Mouse (Mus musculus): Measurements from ENCODE around the gene Agbl1. TPM values are rescaled to one million over a fixed set of nuclear protein-coding genes. Genes with fewer than 3 reads are reported as not detected.

Gene Agbl1
- polyA plus RNA-seq, 1 experiment, result 0.09 TPM

- Histone ChIP-seq H3K27ac (ENCODE audit: insufficient read depth, low read depth, low read length) (no peak overlapping the region), H3K36me3 (ENCODE audit: control insufficient read depth, insufficient read depth, low read length) (no peaks in the 10 kb centered on the region), H3K4me1 (ENCODE audit: control insufficient read depth, insufficient read depth, low read length) (no peaks in the 10 kb centered on the region), H3K27me3 (replicated peaks; ENCODE audit: control insufficient read depth, insufficient read depth, low read length) (no peaks in the 10 kb centered on the region), H3K4me3 (ENCODE audit: insufficient read depth, low read depth, low read length) (no peak overlapping the region)
- DNase-seq, result no peak
- 72% methylated on average over 2 of the region's 2 CpGs for WGBS
- TF ChIP-seq CTCF (conservative IDR thresholded peaks at IDR 0.05; ENCODE audit: insufficient read depth, insufficient read length, low read depth, low read length) (no peak), POLR2A (IDR thresholded peaks at IDR 0.05; ENCODE audit: low read depth, low read length) (no peak)
These were observed 692.0 kb downstream of the Agbl1 start for GRCm38 (mm10) chr7:76921671-76922070.

- Histone ChIP-seq H3K4me3 (ENCODE audit: insufficient read depth, low read depth, low read length) (no peak overlapping the region), H3K27ac (ENCODE audit: insufficient read depth, low read depth, low read length) (no peak overlapping the region), H3K27me3 (replicated peaks; ENCODE audit: control insufficient read depth, insufficient read depth, low read length) (no peaks in the 10 kb centered on the region), H3K4me1 (ENCODE audit: control insufficient read depth, insufficient read depth, low read length) (no peaks in the 10 kb centered on the region), H3K36me3 (ENCODE audit: control insufficient read depth, insufficient read depth, low read length) (no peaks in the 10 kb centered on the region)
- TF ChIP-seq POLR2A (IDR thresholded peaks at IDR 0.05; ENCODE audit: low read depth, low read length), result no peak
- TF ChIP-seq CTCF (conservative IDR thresholded peaks at IDR 0.05; ENCODE audit: insufficient read depth, insufficient read length, low read depth, low read length), result no peak
- no peak for DNase-seq
These were observed 705.5 kb downstream of the Agbl1 start for GRCm38 (mm10) chr7:76935219-76935618.

GRCm38 (mm10) chr7:76941531-76941930 is 711.8 kb downstream of the Agbl1 start:
- no peaks in the 10 kb centered on the region for H3K36me3 ChIP-seq (ENCODE audit: control insufficient read depth, insufficient read depth, low read length)
- no peak overlapping the region for H3K4me3 ChIP-seq (ENCODE audit: insufficient read depth, low read depth, low read length)
- H3K27me3 ChIP-seq (replicated peaks; ENCODE audit: control insufficient read depth, insufficient read depth, low read length), result no peaks in the 10 kb centered on the region
- peak; percentile 63 for DNase-seq
- no peak overlapping the region for H3K27ac ChIP-seq (ENCODE audit: insufficient read depth, low read depth, low read length)
- TF ChIP-seq POLR2A (IDR thresholded peaks at IDR 0.05; ENCODE audit: low read depth, low read length), result no peak
- peak; percentile 69 for TF ChIP-seq CTCF (conservative IDR thresholded peaks at IDR 0.05; ENCODE audit: insufficient read depth, insufficient read length, low read depth, low read length)
- H3K4me1 ChIP-seq (ENCODE audit: control insufficient read depth, insufficient read depth, low read length), result no peaks in the 10 kb centered on the region

- no peaks in the 10 kb centered on the region for H3K36me3 ChIP-seq (ENCODE audit: control insufficient read depth, insufficient read depth, low read length)
- TF ChIP-seq CTCF (conservative IDR thresholded peaks at IDR 0.05; ENCODE audit: insufficient read depth, insufficient read length, low read depth, low read length) (no peak), POLR2A (IDR thresholded peaks at IDR 0.05; ENCODE audit: low read depth, low read length) (no peak)
- no peaks in the 10 kb centered on the region for H3K27me3 ChIP-seq (replicated peaks; ENCODE audit: control insufficient read depth, insufficient read depth, low read length)
- no peaks in the 10 kb centered on the region for H3K4me1 ChIP-seq (ENCODE audit: control insufficient read depth, insufficient read depth, low read length)
- no peak overlapping the region for H3K27ac ChIP-seq (ENCODE audit: insufficient read depth, low read depth, low read length)
- no peak for DNase-seq
- H3K4me3 ChIP-seq (ENCODE audit: insufficient read depth, low read depth, low read length), result no peak overlapping the region
- WGBS, result 11% methylated on average over 3 of the region's 3 CpGs
These were observed 741.6 kb downstream of the Agbl1 start for GRCm38 (mm10) chr7:76971334-76971733.

- TF ChIP-seq POLR2A (IDR thresholded peaks at IDR 0.05; ENCODE audit: low read depth, low read length), result no peak
- Histone ChIP-seq H3K27ac (ENCODE audit: insufficient read depth, low read depth, low read length) (no peak overlapping the region), H3K4me3 (ENCODE audit: insufficient read depth, low read depth, low read length) (no peak overlapping the region), H3K36me3 (ENCODE audit: control insufficient read depth, insufficient read depth, low read length) (no peaks in the 10 kb centered on the region), H3K27me3 (replicated peaks; ENCODE audit: control insufficient read depth, insufficient read depth, low read length) (no peaks in the 10 kb centered on the region), H3K4me1 (ENCODE audit: control insufficient read depth, insufficient read depth, low read length) (no peaks in the 10 kb centered on the region)
- 90% methylated on average over 3 of the region's 3 CpGs for WGBS
- DNase-seq, result no peak
These were observed 779.9 kb downstream of the Agbl1 start for GRCm38 (mm10) chr7:77009571-77009970.

- no peak for DNase-seq
- Histone ChIP-seq H3K27me3 (replicated peaks; ENCODE audit: control insufficient read depth, insufficient read depth, low read length) (no peaks in the 10 kb centered on the region), H3K36me3 (ENCODE audit: control insufficient read depth, insufficient read depth, low read length) (no peaks in the 10 kb centered on the region), H3K4me3 (ENCODE audit: insufficient read depth, low read depth, low read length) (no peak overlapping the region), H3K27ac (ENCODE audit: insufficient read depth, low read depth, low read length) (no peak overlapping the region), H3K4me1 (ENCODE audit: control insufficient read depth, insufficient read depth, low read length) (no peaks in the 10 kb centered on the region)
- TF ChIP-seq POLR2A (IDR thresholded peaks at IDR 0.05; ENCODE audit: low read depth, low read length) (no peak), CTCF (conservative IDR thresholded peaks at IDR 0.05; ENCODE audit: insufficient read depth, insufficient read length, low read depth, low read length) (no peak)
These were observed 799.3 kb downstream of the Agbl1 start for GRCm38 (mm10) chr7:77029019-77029418.

GRCm38 (mm10) chr7:77076033-77076432 is 846.3 kb downstream of the Agbl1 start:
- no peaks in the 10 kb centered on the region for H3K36me3 ChIP-seq (ENCODE audit: control insufficient read depth, insufficient read depth, low read length)
- H3K27me3 ChIP-seq (replicated peaks; ENCODE audit: control insufficient read depth, insufficient read depth, low read length), result no peaks in the 10 kb centered on the region
- no peak for DNase-seq
- no peaks in the 10 kb centered on the region for H3K4me1 ChIP-seq (ENCODE audit: control insufficient read depth, insufficient read depth, low read length)
- H3K4me3 ChIP-seq (ENCODE audit: insufficient read depth, low read depth, low read length), result no peak overlapping the region
- no peak overlapping the region for H3K27ac ChIP-seq (ENCODE audit: insufficient read depth, low read depth, low read length)
- TF ChIP-seq POLR2A (IDR thresholded peaks at IDR 0.05; ENCODE audit: low read depth, low read length) (no peak), CTCF (conservative IDR thresholded peaks at IDR 0.05; ENCODE audit: insufficient read depth, insufficient read length, low read depth, low read length) (no peak)

GRCm38 (mm10) chr7:77087266-77087665 is 857.6 kb downstream of the Agbl1 start:
- no peaks in the 10 kb centered on the region for H3K27me3 ChIP-seq (replicated peaks; ENCODE audit: control insufficient read depth, insufficient read depth, low read length)
- no peak for DNase-seq
- TF ChIP-seq CTCF (conservative IDR thresholded peaks at IDR 0.05; ENCODE audit: insufficient read depth, insufficient read length, low read depth, low read length), result no peak
- H3K27ac ChIP-seq (ENCODE audit: insufficient read depth, low read depth, low read length), result no peak overlapping the region
- no peaks in the 10 kb centered on the region for H3K36me3 ChIP-seq (ENCODE audit: control insufficient read depth, insufficient read depth, low read length)
- H3K4me1 ChIP-seq (ENCODE audit: control insufficient read depth, insufficient read depth, low read length), result no peaks in the 10 kb centered on the region
- H3K4me3 ChIP-seq (ENCODE audit: insufficient read depth, low read depth, low read length), result no peak overlapping the region
- WGBS, result 85% methylated on average over 1 of the region's 1 CpGs

Measured in kidney, adult 2 months (tissue).